Mouse (Mus musculus) thymus, postnatal 36 days (tissue): ENCODE data around the gene Nlrp6.
"Not testable (repeated sequence)": the region's sequence is repeated elsewhere in the genome, so short reads cannot be mapped to it uniquely, and the experiment has no call there.

ENCODE experiments used
- DNase-seq, 2 experiments: peaks; one replicate each; pipeline ENCODE4 v3.0.0; 2022; ENCODE audit warnings: mixed read lengths in 2 of 2

Nlrp6 gene

GRCm38 (mm10) chr7:140951051-140951450, 30.3 kb downstream of the Nlrp6 start:
- no peak for DNase-seq

GRCm38 (mm10) chr7:140951765-140952164, 31.1 kb downstream of the Nlrp6 start:
- DNase-seq = no peak

- no peak for DNase-seq
Observed at GRCm38 (mm10) chr7:140952441-140952840, 31.7 kb downstream of the Nlrp6 start.

- DNase-seq = no peak
Observed at GRCm38 (mm10) chr7:140953133-140953532, 32.4 kb downstream of the Nlrp6 start.

GRCm38 (mm10) chr7:140953800-140954732, 33.4 kb downstream of the Nlrp6 start:
- DNase-seq = no peak

- no peak for DNase-seq
Observed at GRCm38 (mm10) chr7:140954733-140955071, 34.0 kb downstream of the Nlrp6 start.

GRCm38 (mm10) chr7:140955342-140955741, 34.6 kb downstream of the Nlrp6 start:
- DNase-seq = no peak

GRCm38 (mm10) chr7:140955758-140956555, 35.3 kb downstream of the Nlrp6 start, which contains the start of the genes Gm45717 and Ifitm2:
Gene Gm45717 (minus strand): TSS chr7:140955937.
Gene Ifitm2 (minus strand): TSS chr7:140955987.
- no peak for DNase-seq

- no peak for DNase-seq
Observed at GRCm38 (mm10) chr7:140956556-140956869, 35.8 kb downstream of the Nlrp6 start.

GRCm38 (mm10) chr7:140959181-140959901, 38.6 kb downstream of the Nlrp6 start:
- peak in 1 of 2 experiments; percentile 21 for DNase-seq

- no peak for DNase-seq
Observed at GRCm38 (mm10) chr7:140960026-140960425, 39.3 kb downstream of the Nlrp6 start.

GRCm38 (mm10) chr7:140961416-140961815, 40.7 kb downstream of the Nlrp6 start:
- no peak for DNase-seq

GRCm38 (mm10) chr7:140962733-140963132, 42.0 kb downstream of the Nlrp6 start:
- no peak for DNase-seq

- no peak for DNase-seq
Observed at GRCm38 (mm10) chr7:140966921-140967320, 46.2 kb downstream of the Nlrp6 start, which contains the start of gene Ifitm1. Gene Ifitm1 (plus strand): TSS chr7:140967221.

- DNase-seq = no peak
Observed at GRCm38 (mm10) chr7:140967862-140968591, 47.3 kb downstream of the Nlrp6 start.

GRCm38 (mm10) chr7:140968710-140969109, 48.0 kb downstream of the Nlrp6 start:
- DNase-seq = not testable (repeated sequence)

GRCm38 (mm10) chr7:140970931-140971330, 50.2 kb downstream of the Nlrp6 start:
- DNase-seq = no peak

GRCm38 (mm10) chr7:140971479-140972171, 50.9 kb downstream of the Nlrp6 start:
- no peak for DNase-seq

GRCm38 (mm10) chr7:140973396-140974165, 52.9 kb downstream of the Nlrp6 start:
- DNase-seq = no peak

GRCm38 (mm10) chr7:140974940-140975339, 54.2 kb downstream of the Nlrp6 start:
- no peak for DNase-seq

- DNase-seq = no peak
Observed at GRCm38 (mm10) chr7:140975465-140975864, 54.8 kb downstream of the Nlrp6 start.
